Mouse (Mus musculus) common myeloid progenitor, adult 5-6 weeks (primary cell): ENCODE measurements around the gene Drd1. TPM values are rescaled to one million over a fixed set of nuclear protein-coding genes. Genes with fewer than 3 reads are reported as not detected.

Experiments used
- total RNA-seq: library from RNA; stranded (forward); fragments of 200-1000, 187-1606 nt; gene quantifications from 2 replicates; pipeline ENCODE4 v1.2.3, GENCODE M21; 2017

Gene Drd1
- total RNA-seq, 1 experiment from 2014 or later = 0.27 TPM

Other genes with a start within 250 kb of the Drd1 start
- gene Sfxn1, start 16.2 kb upstream of the Drd1 start, total RNA-seq = 88.5 and 103 TPM in 2 replicates
- gene Hrh2, start 136.4 kb upstream of the Drd1 start, total RNA-seq = 3.8 and 4.3 TPM in 2 replicates